Mouse (Mus musculus): ENCODE measurements around the gene Gm9049. TPM values are rescaled to one million over a fixed set of nuclear protein-coding genes. Genes with fewer than 3 reads are reported as not detected.
"Not testable (repeated sequence)": the region's sequence is repeated elsewhere in the genome, so short reads cannot be mapped to it uniquely, and the experiment has no call there.

Gene Gm9049
- 0.07 and 0.13 TPM in 2 replicates for polyA plus RNA-seq (2015; fragmentation: Nextera tagmentation; extraction: Ambion mirVana)

DNA sequence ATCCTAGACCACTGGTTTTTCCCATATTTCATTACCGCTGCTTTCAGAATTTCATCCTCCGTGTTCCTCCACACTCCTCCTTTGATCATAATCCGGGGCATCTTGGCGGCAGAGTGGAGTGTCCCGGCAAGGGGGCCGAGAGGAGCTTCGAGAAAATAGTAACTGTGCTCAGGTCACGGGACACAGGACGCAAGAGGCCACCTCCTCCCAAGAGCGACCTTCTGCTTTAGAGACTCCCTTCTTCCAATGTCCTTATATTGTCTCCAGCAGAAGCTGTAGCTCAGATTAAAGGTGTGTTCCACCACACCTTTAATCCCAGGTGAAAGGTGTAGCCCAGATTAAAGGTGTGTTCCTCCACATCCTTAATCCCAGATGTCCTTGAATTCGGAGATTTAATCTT is at the start of gene Gm9049:
Gene Gm9049 (minus strand): TSS at position 101 of the 400 bp plus-strand sequence.
- not testable (repeated sequence) for DNase-seq (ENCODE audit: low spot score)

DNA sequence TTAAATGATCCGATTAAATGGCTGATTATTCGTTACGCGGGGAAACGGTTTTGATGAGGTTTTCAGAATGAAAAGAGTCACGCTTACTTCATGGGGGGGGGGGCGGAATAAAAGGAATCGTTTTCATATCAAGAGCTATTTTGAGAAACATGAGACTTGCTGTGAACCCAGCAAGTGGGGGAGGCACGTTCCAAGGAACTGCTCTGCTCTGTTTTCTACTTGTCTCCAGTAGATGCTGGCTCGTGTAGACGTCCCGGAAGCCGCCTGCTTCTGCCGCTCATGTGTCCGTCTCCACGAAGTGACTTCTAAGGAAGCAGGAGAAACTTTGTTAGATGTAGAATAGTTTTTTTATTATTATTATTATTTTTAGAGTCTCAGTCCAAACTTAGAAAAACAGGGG is 46.0 kb upstream of the Gm9049 start:
- DNase-seq (ENCODE audit: low spot score) = no peak

DNA sequence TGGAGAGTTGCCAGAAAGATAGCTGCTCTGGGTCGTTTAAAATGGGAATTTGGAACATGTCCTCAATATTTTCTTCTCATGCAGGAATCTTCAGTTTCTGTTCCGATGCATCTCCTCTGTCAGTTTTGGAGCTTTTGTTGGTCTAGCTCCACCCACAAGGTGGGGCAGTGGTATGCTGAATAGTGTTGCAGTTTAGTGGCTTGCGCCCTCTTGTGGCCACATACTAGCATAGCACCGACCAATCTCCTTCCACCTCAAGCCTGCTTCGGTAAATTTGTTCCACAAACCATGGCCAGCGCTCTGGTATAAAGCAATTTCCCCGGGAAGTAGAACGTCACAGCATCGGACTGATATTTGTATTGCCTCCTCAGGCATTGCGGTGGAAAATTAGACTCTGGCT is 16.5 kb upstream of the Gm9049 start:
- peak; percentile 88 for DNase-seq (ENCODE audit: low spot score)

DNA sequence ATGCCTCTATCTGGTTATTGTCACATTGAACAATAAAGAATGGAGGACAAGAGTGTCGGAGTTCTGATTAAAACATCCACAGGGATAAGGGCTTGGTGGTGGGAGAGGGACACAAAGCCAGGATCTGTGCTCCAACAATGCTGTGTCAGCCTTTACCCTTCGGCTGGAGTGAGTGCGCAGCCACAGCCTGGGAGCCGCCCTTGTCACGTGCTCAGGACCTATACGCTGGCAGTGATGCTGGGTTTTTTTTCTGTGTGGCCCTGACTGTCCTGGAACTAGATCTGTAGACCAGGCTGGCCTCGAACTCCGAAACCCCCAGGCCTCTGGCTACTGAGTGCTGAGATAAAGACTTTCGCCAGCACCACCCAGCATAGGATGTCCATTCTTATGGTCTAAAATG is 15.6 kb upstream of the Gm9049 start:
- DNase-seq (ENCODE audit: low spot score) = no peak

DNA sequence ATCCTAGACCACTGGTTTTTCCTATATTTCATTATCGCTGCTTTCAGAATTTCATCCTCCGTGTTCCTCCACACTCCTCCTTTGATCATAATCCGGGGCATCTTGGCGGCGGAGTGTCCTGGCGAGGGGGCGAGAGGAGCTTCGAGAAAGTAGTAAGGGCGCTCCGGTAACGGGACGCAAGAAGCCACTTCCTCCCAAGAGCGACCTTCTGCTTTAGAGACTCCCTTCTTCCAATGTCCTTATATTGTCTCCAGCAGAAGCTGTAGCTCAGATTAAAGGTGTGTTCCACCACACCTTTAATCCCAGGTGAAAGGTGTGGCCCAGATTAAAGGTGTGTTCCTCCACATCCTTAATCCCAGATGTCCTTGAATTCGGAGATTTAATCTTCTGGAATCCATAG is 5.3 kb downstream of the Gm9049 start, which contains the start of gene Gm9048:
Gene Gm9048 (minus strand): TSS at position 101 of the 400 bp plus-strand sequence.
- not testable (repeated sequence) for DNase-seq (ENCODE audit: low spot score)

DNA sequence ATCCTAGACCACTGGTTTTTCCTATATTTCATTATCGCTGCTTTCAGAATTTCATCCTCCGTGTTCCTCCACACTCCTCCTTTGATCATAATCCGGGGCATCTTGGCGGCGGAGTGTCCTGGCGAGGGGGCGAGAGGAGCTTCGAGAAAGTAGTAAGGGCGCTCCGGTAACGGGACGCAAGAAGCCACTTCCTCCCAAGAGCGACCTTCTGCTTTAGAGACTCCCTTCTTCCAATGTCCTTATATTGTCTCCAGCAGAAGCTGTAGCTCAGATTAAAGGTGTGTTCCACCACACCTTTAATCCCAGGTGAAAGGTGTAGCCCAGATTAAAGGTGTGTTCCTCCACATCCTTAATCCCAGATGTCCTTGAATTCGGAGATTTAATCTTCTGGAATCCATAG is 10.8 kb downstream of the Gm9049 start, which contains the start of gene Gm9046:
Gene Gm9046 (minus strand): TSS at position 101 of the 400 bp plus-strand sequence.
- not testable (repeated sequence) for DNase-seq (ENCODE audit: low spot score)

DNA sequence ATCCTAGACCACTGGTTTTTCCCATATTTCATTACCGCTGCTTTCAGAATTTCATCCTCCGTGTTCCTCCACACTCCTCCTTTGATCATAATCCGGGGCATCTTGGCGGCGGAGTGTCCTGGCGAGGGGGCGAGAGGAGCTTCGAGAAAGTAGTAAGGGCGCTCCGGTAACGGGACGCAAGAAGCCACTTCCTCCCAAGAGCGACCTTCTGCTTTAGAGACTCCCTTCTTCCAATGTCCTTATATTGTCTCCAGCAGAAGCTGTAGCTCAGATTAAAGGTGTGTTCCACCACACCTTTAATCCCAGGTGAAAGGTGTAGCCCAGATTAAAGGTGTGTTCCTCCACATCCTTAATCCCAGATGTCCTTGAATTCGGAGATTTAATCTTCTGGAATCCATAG is 16.2 kb downstream of the Gm9049 start, which contains the start of gene Gm9045:
Gene Gm9045 (minus strand): TSS at position 101 of the 400 bp plus-strand sequence.
- not testable (repeated sequence) for DNase-seq (ENCODE audit: low spot score)

DNA sequence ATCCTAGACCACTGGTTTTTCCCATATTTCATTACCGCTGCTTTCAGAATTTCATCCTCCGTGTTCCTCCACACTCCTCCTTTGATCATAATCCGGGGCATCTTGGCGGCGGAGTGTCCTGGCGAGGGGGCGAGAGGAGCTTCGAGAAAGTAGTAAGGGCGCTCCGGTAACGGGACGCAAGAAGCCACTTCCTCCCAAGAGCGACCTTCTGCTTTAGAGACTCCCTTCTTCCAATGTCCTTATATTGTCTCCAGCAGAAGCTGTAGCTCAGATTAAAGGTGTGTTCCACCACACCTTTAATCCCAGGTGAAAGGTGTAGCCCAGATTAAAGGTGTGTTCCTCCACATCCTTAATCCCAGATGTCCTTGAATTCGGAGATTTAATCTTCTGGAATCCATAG is 21.6 kb downstream of the Gm9049 start, which contains the start of gene Gm9044:
Gene Gm9044 (minus strand): TSS at position 101 of the 400 bp plus-strand sequence.
- not testable (repeated sequence) for DNase-seq (ENCODE audit: low spot score)

DNA sequence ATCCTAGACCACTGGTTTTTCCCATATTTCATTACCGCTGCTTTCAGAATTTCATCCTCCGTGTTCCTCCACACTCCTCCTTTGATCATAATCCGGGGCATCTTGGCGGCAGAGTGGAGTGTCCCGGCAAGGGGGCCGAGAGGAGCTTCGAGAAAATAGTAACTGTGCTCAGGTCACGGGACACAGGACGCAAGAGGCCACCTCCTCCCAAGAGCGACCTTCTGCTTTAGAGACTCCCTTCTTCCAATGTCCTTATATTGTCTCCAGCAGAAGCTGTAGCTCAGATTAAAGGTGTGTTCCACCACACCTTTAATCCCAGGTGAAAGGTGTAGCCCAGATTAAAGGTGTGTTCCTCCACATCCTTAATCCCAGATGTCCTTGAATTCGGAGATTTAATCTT is 27.0 kb downstream of the Gm9049 start, which contains the start of gene Gm9040:
Gene Gm9040 (minus strand): TSS at position 101 of the 400 bp plus-strand sequence.
- DNase-seq (ENCODE audit: low spot score) = not testable (repeated sequence)

DNA sequence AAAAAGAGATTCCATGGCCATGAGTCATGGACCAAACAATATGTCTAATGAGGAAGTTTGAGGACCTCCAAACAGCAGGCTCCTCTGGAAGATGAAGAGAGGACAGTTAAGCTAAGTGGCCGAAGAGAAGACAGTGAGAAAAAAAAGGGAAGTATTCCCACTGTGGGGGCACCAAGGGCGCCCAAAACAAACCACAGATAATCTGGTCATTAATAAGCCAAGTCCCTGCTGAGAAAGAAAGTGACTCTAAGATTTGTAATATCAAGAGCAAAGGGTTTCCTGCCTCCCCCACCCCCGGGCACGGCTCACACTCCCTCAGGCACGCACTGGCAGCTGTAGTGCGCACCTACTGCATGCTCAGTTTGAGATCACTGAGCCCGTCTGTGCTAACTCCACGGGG is 34.9 kb downstream of the Gm9049 start:
- DNase-seq (ENCODE audit: low spot score) = no peak

DNA sequence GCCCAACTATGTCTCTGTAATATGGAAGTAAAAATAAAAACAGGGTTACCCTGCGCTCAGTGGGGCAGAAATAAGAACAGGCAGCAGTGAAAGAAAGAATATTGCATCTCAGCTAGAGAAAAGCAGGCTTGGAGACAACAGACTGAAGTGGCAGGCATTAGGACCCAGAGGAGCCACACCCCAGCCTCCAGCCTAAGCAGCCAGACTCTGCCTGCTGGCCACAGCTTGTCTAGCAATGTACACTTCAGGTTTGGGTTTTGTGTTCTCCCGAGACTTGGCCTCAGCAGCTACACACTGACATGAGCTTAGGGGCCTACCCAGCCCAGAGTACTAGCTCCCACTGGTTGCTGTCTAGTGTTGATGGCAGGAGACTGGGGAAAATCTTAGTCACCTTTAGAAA is 51.8 kb downstream of the Gm9049 start:
- DNase-seq (ENCODE audit: low spot score) = not testable (repeated sequence)

Other genes with a start within 250 kb of the Gm9049 start
- 32.8 and 34.7 TPM in 2 replicates for gene Mdm1, start 212.3 kb downstream of the Gm9049 start, polyA plus RNA-seq (2015; fragmentation: Nextera tagmentation; extraction: Ambion mirVana)
- 0.47 and 0.66 TPM in 2 replicates for gene Il22, start 149.2 kb downstream of the Gm9049 start, polyA plus RNA-seq (2015; fragmentation: Nextera tagmentation; extraction: Ambion mirVana)
- gene Gm32717, start 113.3 kb downstream of the Gm9049 start, polyA plus RNA-seq (2015; fragmentation: Nextera tagmentation; extraction: Ambion mirVana) = 0.10 TPM in 1 of 2 replicates, not detected in the other
- gene Gm32802, start 95.4 kb downstream of the Gm9049 start, polyA plus RNA-seq (2015; fragmentation: Nextera tagmentation; extraction: Ambion mirVana) = 0.10 TPM in 1 of 2 replicates, not detected in the other
- not detected in 2 replicates for gene Iltifb, start 59.1 kb downstream of the Gm9049 start, polyA plus RNA-seq (2015; fragmentation: Nextera tagmentation; extraction: Ambion mirVana)
- gene Gm9040, start 27.1 kb downstream of the Gm9049 start, polyA plus RNA-seq (2015; fragmentation: Nextera tagmentation; extraction: Ambion mirVana) = not detected in 2 replicates
- not detected in 2 replicates for gene Gm9044, start 21.7 kb downstream of the Gm9049 start, polyA plus RNA-seq (2015; fragmentation: Nextera tagmentation; extraction: Ambion mirVana)
- 0.07 and 0.13 TPM in 2 replicates for gene Gm9045, start 16.3 kb downstream of the Gm9049 start, polyA plus RNA-seq (2015; fragmentation: Nextera tagmentation; extraction: Ambion mirVana)
- gene Gm9046, start 10.8 kb downstream of the Gm9049 start, polyA plus RNA-seq (2015; fragmentation: Nextera tagmentation; extraction: Ambion mirVana) = not detected in 2 replicates
- not detected in 2 replicates for gene Gm9048, start 5.4 kb downstream of the Gm9049 start, polyA plus RNA-seq (2015; fragmentation: Nextera tagmentation; extraction: Ambion mirVana)
- gene Ifng, start 86.9 kb upstream of the Gm9049 start, polyA plus RNA-seq (2015; fragmentation: Nextera tagmentation; extraction: Ambion mirVana) = 0.55 and 0.86 TPM in 2 replicates

Data from thymus, postnatal 0 days (tissue).